Mouse (Mus musculus) megakaryocyte, embryonic 14.5 days (primary cell): ENCODE measurements around the gene Ciz1.

Experiments used
- FLI1 ChIP-seq: IDR thresholded peaks from 2 replicates; pipeline ENCODE4 v1.6.1; 2012; ENCODE audit warnings: low read length, inconsistent platforms, mixed read lengths
- GATA1 ChIP-seq: IDR thresholded peaks from 3 replicates; pipeline ENCODE4 v1.6.1; 2012; ENCODE audit warnings: mixed read lengths, low read length, inconsistent platforms, borderline replicate concordance

DNA sequence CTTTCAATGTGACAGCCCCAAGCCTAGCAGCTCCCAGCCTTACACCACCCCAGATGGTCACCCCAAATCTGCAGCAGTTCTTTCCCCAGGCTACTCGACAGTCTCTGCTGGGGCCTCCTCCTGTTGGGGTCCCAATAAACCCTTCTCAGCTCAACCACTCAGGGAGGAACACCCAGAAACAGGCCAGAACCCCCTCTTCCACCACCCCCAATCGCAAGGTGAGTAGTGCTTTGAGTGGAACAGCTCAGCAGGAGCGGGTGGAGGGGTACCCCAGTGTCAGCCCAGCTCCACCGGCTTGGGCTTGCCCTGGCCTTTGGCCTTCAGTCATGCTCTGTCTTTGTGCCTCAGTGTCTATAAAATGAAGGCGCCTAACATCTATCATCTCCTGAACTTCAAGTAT lies 15.2 kb downstream of the Ciz1 start:
- TF ChIP-seq GATA1 (no peak), FLI1 (no peak)
